Mouse (Mus musculus) forebrain, embryonic 14.5 days (tissue): Measurements from ENCODE around the gene Rps27. TPM values are rescaled to one million over a fixed set of nuclear protein-coding genes. Genes with fewer than 3 reads are reported as not detected.

ENCODE experiments used
- ATAC-seq: fragments of 200-750 bp; cut with Nextera tagmentation; 2 replicates; pipeline ENCODE4 v1.8.0; 2017; ENCODE audit warnings: mild to moderate bottlenecking, moderate library complexity
- DNase-seq: peaks from one replicate; pipeline ENCODE4 v3.0.0-alpha.2; 2015; ENCODE audit warnings: low spot score
- H3K27ac ChIP-seq: fragments of 300-500 bp; sonication (generic); 2 replicates; pipeline ENCODE4 v1.5.1; 2014; ENCODE audit warnings: low read depth, mild to moderate bottlenecking, control low read depth, low read length, moderate library complexity
- H3K27me3 ChIP-seq: fragments of 300-500 bp; sonication (generic); replicated peaks from 2 replicates; pipeline ENCODE4 v1.6.1; 2014; ENCODE audit warnings: low read length, control low read depth, mixed read lengths; ENCODE audit not compliant: control insufficient read depth, insufficient read depth
- H3K36me3 ChIP-seq: fragments of 300-500 bp; sonication (generic); 2 replicates; pipeline ENCODE4 v1.6.1; 2014; ENCODE audit warnings: low read length, control low read depth; ENCODE audit not compliant: control insufficient read depth, insufficient read depth
- H3K4me1 ChIP-seq: fragments of 300-500 bp; sonication (generic); 2 replicates; pipeline ENCODE4 v1.6.1; 2014; ENCODE audit warnings: antibody characterized with exemption, low read length, control low read depth; ENCODE audit not compliant: control insufficient read depth, insufficient read depth
- H3K4me2 ChIP-seq: fragments of 300-500 bp; sonication (generic); 2 replicates; pipeline ENCODE4 v1.6.1; 2014; ENCODE audit warnings: mild to moderate bottlenecking, control low read depth, low read length
- H3K4me3 ChIP-seq: fragments of 300-500 bp; sonication (generic); 2 replicates; pipeline ENCODE4 v1.5.1; 2014; ENCODE audit warnings: low read depth, low read length, control low read depth
- H3K9ac ChIP-seq: fragments of 300-500 bp; sonication (generic); 2 replicates; pipeline ENCODE4 v1.6.1; 2014; ENCODE audit warnings: mild to moderate bottlenecking, low read length, control low read depth, moderate library complexity
- H3K9me3 ChIP-seq: fragments of 300-500 bp; sonication (generic); replicated peaks from 2 replicates; pipeline ENCODE4 v1.6.1; 2016; ENCODE audit warnings: low read length, control low read depth, mixed read lengths; ENCODE audit not compliant: control insufficient read depth
- WGBS: fragments of 180-500 bp; shearing (Covaris S2); extraction: QIAGEN DNeasy Blood & Tissue Kit; methylation state at CpG from one replicate; pipeline ENCODE4 v1.1.7; 2014; 5-methylcytosine and 5-hydroxymethylcytosine counted together
- polyA plus RNA-seq: library from polyadenylated mRNA; unstranded; fragments of >200 nt; fragmentation: Nextera tagmentation; extraction: Ambion mirVana; gene quantifications from 2 replicates; pipeline ENCODE4 v1.2.1, GENCODE M21; 2014

Rps27 gene
- polyA plus RNA-seq, 1 experiment from 2014 or later: 1,622 TPM

DNA sequence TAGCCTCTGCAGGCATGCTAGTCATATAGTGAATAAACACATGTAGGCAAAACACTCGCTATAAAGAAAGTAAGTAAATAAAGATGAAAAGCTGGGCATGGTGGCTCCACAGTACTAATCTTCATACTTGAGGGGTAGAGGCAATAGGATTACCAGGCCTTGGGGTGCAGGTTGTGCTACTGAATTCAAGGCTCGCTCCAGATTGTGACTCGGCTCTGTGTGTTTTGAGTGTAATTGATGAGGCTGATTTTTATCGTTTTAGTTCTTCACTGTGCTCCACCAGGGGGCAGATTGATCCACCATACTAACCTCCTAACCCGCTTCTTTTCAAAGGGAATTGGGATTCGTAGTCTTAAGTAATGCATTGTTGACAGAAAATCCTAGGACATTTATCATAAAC, 6.6 kb upstream of the Rps27 start:
- H3K4me2 ChIP-seq: peak overlapping the region; percentile 82
- DNase-seq (peak; percentile 83), ATAC-seq (peak; percentile 68)
- WGBS: 12% methylated on average over 6 of the region's 6 CpGs
- peak overlapping the region; percentile 40 for H3K4me3 ChIP-seq
- peak overlapping the region; percentile 61; the same call in 1 of the 2 replicates for H3K9ac ChIP-seq
- H3K27ac ChIP-seq: peak overlapping the region; percentile 44; the same call in 1 of the 2 replicates
- no peaks in the 10 kb centered on the region for H3K27me3 ChIP-seq
- H3K9me3 ChIP-seq: no peaks in the 10 kb centered on the region
- H3K36me3 ChIP-seq: no peaks in the 10 kb centered on the region
- H3K4me1 ChIP-seq: peaks cover 8% of the 10 kb centered on the region

DNA sequence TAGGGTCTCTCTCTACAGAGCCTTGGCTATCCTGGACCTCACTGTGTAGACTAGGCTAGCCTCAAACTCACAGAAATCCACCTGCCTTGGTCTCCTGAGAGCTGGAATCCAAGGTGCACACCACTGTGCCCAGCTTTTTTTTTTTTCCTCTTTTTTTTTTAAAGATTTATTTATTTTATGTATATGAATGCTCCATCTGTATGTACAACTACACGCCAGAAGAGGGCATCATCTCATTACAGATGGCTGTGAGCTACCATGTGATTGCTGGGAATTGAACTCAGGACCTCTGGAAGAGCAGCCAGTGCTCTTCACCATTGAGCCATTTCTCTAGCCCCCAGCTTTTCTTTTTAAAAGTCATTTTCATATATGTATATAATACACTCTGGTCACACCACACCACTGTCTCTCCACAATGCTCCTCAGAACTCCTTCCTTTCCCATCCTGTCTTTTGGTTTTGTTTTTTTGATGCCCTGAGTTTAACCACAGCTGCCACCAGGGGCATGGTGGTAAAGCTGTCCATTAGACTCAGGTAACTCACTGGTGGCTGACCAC, 2.5 kb upstream of the Rps27 start:
- no peak overlapping the region for H3K27ac ChIP-seq

DNA sequence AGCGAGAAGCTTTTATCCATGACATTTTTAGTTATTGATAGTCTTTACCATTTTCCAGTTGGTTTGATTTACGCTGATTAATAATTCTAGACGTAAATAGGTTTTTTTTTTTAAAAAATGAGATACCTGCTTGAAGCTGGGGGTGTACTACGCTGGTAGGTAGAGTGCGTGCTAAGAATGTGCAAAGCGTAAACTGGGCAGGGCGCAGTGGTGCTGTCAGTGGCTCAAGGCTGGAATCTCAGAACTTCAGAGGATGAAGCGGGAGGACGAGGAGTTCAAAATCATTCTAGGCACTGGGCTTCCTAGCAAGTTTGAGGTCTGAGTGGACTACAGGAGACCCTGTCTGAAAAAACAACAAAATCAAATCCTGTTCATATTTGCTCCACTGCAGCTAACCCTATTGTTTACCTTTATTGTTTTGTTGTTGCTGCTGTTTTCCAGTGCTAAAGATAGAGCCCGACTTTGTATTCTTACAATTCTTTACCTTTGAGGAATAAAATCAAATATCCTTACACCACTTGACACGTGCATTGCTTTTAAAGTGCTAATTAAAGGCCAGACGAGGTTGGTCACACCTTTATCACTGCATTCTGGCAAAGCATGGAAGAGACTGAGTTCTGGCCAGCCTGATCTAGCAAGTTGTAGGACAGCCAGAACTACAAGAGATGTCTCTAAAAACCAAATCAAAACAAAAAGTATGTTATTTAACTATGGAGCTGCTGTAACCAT, 669 bp upstream of the Rps27 start:
- peak overlapping the region; percentile 76 for H3K4me2 ChIP-seq
- H3K9ac ChIP-seq: peak overlapping the region; percentile 54
- H3K27me3 ChIP-seq: no peaks in the 10 kb centered on the region
- 11% methylated on average over 12 of the region's 12 CpGs for WGBS
- peaks cover 18% of the 10 kb centered on the region for H3K4me1 ChIP-seq
- no peaks in the 10 kb centered on the region for H3K9me3 ChIP-seq
- DNase-seq (peak; percentile 24), ATAC-seq (peak; percentile 40; the same call in 1 of the 2 replicates)
- peak overlapping the region; percentile 81 for H3K4me3 ChIP-seq
- H3K36me3 ChIP-seq: peaks cover 35% of the 10 kb centered on the region
- H3K27ac ChIP-seq: peak overlapping the region; percentile 71

More for the DNA sequence above, 2.5 kb upstream of the Rps27 start:
- Histone ChIP-seq H3K9me3 (no peaks in the 10 kb centered on the region), H3K4me1 (peaks cover 24% of the 10 kb centered on the region), H3K9ac (no peak overlapping the region), H3K4me2 (no peak overlapping the region), H3K4me3 (no peak overlapping the region), H3K36me3 (peaks cover 17% of the 10 kb centered on the region), H3K27me3 (no peaks in the 10 kb centered on the region)
- no peak for DNase-seq
- 48% methylated on average over 1 of the region's 1 CpGs for WGBS
- no peak for ATAC-seq

DNA sequence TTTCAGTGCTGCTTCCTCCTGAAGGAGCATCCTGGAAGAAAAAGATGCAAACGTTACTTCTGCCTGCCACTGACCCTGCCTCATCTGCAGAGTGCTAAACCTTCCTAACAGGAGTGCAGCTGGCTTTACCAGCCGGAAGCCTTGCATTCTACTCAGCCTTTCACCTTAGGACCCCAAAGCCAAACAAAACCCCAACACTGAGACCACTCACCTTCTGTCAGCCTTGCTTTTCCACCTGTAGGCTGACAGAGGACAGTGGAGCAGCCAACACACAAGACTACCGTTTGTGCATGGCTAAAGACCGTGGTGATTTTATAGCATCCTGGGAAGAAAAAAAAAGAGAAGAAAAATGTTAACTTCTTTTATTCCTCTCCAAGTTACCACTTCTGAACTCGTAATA, 728 bp downstream of the Rps27 start:
- H3K4me1 ChIP-seq: peaks cover 18% of the 10 kb centered on the region
- 0 out of 2 replicates have a peak overlapping the region, but pooled peaks have one; percentile 80 for H3K27ac ChIP-seq
- H3K36me3 ChIP-seq: peaks cover 49% of the 10 kb centered on the region
- DNase-seq: no peak
- peak overlapping the region; percentile 84 for H3K4me2 ChIP-seq
- ATAC-seq: no peak
- peak overlapping the region; percentile 92 for H3K9ac ChIP-seq
- H3K9me3 ChIP-seq: no peaks in the 10 kb centered on the region
- no peaks in the 10 kb centered on the region for H3K27me3 ChIP-seq
- 16% methylated on average over 5 of the region's 5 CpGs for WGBS
- peak overlapping the region; percentile 81 for H3K4me3 ChIP-seq

DNA sequence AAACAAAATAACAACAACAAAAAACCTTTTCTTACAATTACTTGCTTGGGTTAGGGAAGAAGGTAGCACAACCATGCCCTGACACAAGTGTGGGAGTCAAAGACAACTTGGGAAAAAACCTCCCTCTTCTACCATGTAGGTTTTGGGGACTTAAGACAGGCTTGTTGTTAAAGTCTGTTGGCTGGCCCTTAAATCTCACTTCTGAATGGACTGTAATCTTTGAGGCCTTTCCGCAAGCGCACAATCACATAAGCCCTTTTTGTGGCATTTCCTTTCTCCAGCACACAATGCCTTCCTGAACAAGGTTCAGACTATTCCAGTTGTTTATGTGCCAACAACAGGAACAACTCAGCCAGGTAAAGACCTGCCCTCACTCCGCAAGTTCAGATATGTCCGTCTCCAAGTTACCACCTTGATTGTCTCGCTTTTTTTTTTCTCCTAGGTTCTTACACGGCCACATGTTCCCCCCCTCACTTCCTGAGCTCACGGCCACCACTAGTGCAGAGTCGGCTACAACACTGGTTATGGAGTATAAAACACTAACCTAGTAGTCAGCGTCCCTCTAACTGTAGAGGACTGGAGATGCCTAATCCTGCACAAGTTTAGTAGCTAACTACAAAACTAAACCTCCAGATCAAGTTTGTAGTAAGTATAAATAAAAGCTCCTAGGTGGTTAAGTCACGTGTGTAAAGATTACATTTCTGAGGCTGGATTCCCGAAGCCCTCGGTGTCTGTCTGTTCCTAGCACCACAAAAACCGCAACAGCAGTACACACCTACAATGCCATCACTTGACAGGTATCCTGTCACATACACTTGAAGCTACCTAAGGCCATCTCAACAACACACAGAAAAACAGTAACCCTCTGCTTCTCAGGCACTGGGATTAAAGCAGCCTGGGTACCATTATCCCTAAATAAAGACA, 1.7 kb downstream of the Rps27 start:
- Histone ChIP-seq H3K4me2 (peak overlapping the region; percentile 84), H3K9me3 (no peaks in the 10 kb centered on the region), H3K36me3 (peaks cover 49% of the 10 kb centered on the region), H3K27ac (no peak overlapping the region), H3K27me3 (no peaks in the 10 kb centered on the region), H3K4me3 (peak overlapping the region; percentile 81; the same call in 1 of the 2 replicates), H3K4me1 (peaks cover 18% of the 10 kb centered on the region), H3K9ac (0 out of 2 replicates have a peak overlapping the region, but pooled peaks have one; percentile 8)
- ATAC-seq (no peak), DNase-seq (no peak)
- 88% methylated on average over 13 of the region's 13 CpGs for WGBS

DNA sequence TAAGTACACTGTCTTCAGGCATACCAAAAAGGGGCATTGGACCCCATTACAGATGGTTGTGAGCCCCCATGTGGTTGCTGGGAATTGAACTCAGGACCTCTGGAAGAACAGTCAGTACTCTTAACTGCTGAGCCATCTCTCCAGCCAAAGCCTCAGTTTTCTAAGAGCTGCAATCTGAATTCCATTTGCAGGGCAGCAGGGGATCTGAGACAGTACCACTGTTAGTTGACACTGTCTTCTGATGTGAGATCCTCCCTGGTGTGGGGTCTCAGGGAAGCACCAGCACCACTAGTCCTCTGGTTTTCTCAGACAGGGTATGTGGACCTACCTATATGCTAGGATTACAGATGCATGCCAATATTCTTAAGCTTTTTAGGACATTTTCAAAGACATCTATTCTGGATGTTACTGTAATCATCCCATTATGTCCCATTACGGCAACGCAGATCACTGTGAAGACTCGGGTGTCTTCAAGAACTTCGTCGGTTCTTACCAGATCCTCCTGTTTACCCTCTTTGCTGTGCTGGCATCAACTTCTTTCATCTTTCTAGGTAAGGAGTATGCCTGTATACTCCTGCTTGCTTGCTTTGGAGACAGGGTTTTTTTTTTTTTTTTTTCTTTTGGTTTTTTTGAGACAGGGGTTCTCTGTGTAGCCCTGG, 3.4 kb downstream of the Rps27 start:
- Histone ChIP-seq H3K36me3 (peaks cover 54% of the 10 kb centered on the region), H3K4me3 (no peak overlapping the region), H3K27me3 (no peaks in the 10 kb centered on the region), H3K9ac (no peak overlapping the region), H3K27ac (no peak overlapping the region), H3K4me2 (no peak overlapping the region), H3K9me3 (no peaks in the 10 kb centered on the region), H3K4me1 (peaks cover 18% of the 10 kb centered on the region)
- 94% methylated on average over 5 of the region's 5 CpGs for WGBS
- no peak for ATAC-seq
- no peak for DNase-seq

DNA sequence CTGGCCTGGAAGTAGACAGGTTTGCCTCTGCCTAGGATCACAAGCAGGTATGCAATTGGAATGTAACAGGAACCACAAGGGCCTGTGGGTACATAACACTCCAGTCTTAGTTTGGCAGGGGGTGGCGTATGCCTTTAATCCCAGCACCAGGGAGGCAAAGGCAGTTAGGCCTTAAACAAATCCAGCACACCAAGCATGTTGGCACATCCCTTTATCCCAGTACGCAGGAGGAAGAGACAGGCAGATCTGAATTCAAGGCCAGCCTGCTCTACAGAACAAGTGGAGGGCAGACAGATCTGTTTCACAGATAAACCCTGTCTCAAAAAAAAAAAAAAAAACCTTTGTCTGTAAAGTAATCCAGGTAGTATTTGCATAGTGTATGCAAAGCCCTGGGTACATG, 4.8 kb downstream of the Rps27 start:
- 88% methylated on average over 2 of the region's 2 CpGs for WGBS
- Histone ChIP-seq H3K27ac (no peak overlapping the region), H3K36me3 (peaks cover 54% of the 10 kb centered on the region)

DNA sequence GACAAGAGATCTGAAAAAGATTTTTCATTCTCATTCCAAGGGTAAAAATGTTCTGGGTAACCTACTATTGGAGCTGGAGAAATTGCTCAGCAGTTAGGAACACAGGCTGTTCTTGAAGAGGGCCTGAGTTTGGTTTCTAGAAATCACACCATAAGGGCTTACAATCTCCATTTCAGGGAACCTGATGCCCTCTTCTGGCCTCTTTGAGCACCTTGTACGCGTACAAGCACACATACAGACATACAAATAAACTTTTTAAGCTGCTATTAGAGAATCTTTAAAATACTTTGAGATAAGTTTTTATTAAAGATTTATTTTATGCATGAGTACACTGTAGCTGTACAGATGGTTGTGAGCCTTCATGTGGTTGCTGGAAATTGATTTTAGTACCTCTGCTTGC, 8.9 kb downstream of the Rps27 start:
- no peaks in the 10 kb centered on the region for H3K4me1 ChIP-seq
- no peak overlapping the region for H3K9ac ChIP-seq
- DNase-seq (no peak), ATAC-seq (no peak)
- H3K4me2 ChIP-seq: no peak overlapping the region
- H3K27me3 ChIP-seq: no peaks in the 10 kb centered on the region
- 97% methylated on average over 2 of the region's 2 CpGs for WGBS
- no peak overlapping the region for H3K27ac ChIP-seq
- H3K36me3 ChIP-seq: peaks cover 24% of the 10 kb centered on the region
- H3K4me3 ChIP-seq: no peak overlapping the region
- no peaks in the 10 kb centered on the region for H3K9me3 ChIP-seq

More for the DNA sequence above, 4.8 kb downstream of the Rps27 start:
- Histone ChIP-seq H3K27me3 (no peaks in the 10 kb centered on the region), H3K4me2 (no peak overlapping the region), H3K4me1 (peaks cover 12% of the 10 kb centered on the region), H3K9me3 (no peaks in the 10 kb centered on the region), H3K4me3 (no peak overlapping the region), H3K9ac (no peak overlapping the region)
- DNase-seq: no peak
- ATAC-seq: no peak
